Mouse (Mus musculus) liver, embryonic 12.5 days (tissue): Measurements from ENCODE around the gene Gm30083. TPM values are rescaled to one million over a fixed set of nuclear protein-coding genes. Genes with fewer than 3 reads are reported as not detected.

ENCODE experiments used
- ATAC-seq: fragments of 200-750 bp; cut with Nextera tagmentation; 2 replicates; pipeline ENCODE4 v1.8.0; 2017; ENCODE audit warnings: moderate number of reproducible peaks, mild to moderate bottlenecking, moderate library complexity
- H3K27ac ChIP-seq: fragments of 300-500 bp; sonication (generic); 2 replicates; pipeline ENCODE4 v1.5.1; 2016; ENCODE audit warnings: mild to moderate bottlenecking
- H3K27me3 ChIP-seq: fragments of 300-500 bp; sonication (generic); replicated peaks from 2 replicates; pipeline ENCODE4 v1.6.1; 2016; ENCODE audit warnings: mild to moderate bottlenecking, moderate library complexity
- H3K36me3 ChIP-seq: fragments of 300-500 bp; sonication (generic); 2 replicates; pipeline ENCODE4 v1.6.1; 2016; ENCODE audit warnings: mild to moderate bottlenecking, moderate library complexity
- H3K4me1 ChIP-seq: fragments of 300-500 bp; sonication (generic); 2 replicates; pipeline ENCODE4 v1.6.1; 2016
- H3K4me2 ChIP-seq: fragments of 300-500 bp; sonication (generic); 2 replicates; pipeline ENCODE4 v1.6.1; 2016; ENCODE audit warnings: mild to moderate bottlenecking, moderate library complexity
- H3K4me3 ChIP-seq: fragments of 300-500 bp; sonication (generic); 2 replicates; pipeline ENCODE4 v1.5.1; 2016; ENCODE audit warnings: mild to moderate bottlenecking, moderate library complexity
- H3K9ac ChIP-seq: fragments of 300-500 bp; sonication (generic); 2 replicates; pipeline ENCODE4 v1.6.1; 2016; ENCODE audit warnings: mild to moderate bottlenecking, moderate library complexity
- H3K9me3 ChIP-seq: fragments of 300-500 bp; sonication (generic); replicated peaks from 2 replicates; pipeline ENCODE4 v1.6.1; 2016; ENCODE audit warnings: mild to moderate bottlenecking, moderate library complexity
- WGBS: fragments of 180-500 bp; shearing (Covaris S2); methylation state at CpG from one replicate; pipeline ENCODE4 v1.1.7; 2016; ENCODE audit not compliant: insufficient replicate concordance; 5-methylcytosine and 5-hydroxymethylcytosine counted together
- polyA plus RNA-seq: library from polyadenylated mRNA; unstranded; fragments of >200 nt; fragmentation: Nextera tagmentation; extraction: Ambion mirVana; gene quantifications from 2 replicates; pipeline ENCODE4 v1.2.1, GENCODE M21; 2016

Gene Gm30083
- polyA plus RNA-seq, 1 experiment from 2014 or later = not detected

- Histone ChIP-seq H3K4me3 (no peak overlapping the region), H3K27ac (no peak overlapping the region), H3K4me1 (0 out of 2 replicates have a peak, but pooled peaks cover 3% of the 10 kb centered on the region), H3K9me3 (no peaks in the 10 kb centered on the region), H3K4me2 (no peak overlapping the region), H3K36me3 (no peaks in the 10 kb centered on the region), H3K9ac (no peak overlapping the region), H3K27me3 (no peaks in the 10 kb centered on the region)
- 54% methylated on average over 4 of the region's 4 CpGs for WGBS
- ATAC-seq = no peak
These were observed 56.8 kb downstream of the Gm30083 start for GRCm38 (mm10) chr14:33958186-33958585.

DNA sequence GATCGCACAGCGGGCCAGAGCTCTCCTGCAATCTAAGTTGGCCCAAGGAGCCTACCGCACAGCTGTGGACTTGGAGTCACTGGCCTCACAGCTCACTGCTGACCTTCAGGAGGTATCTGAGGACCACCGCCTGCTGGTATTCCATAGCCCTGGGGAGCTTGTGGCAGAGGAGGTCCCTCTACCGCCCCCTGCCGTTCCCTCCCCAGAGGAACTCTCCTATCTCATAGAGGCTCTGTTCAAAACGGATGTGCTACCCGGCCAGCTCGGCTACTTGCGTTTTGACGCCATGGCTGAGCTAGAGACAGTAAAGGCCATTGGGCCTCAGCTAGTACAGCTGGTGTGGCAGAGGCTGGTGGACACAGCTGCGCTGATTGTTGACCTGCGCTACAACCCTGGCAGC is 58.9 kb downstream of the Gm30083 start:
- no peaks in the 10 kb centered on the region for H3K27me3 ChIP-seq
- H3K36me3 ChIP-seq = no peaks in the 10 kb centered on the region
- no peak overlapping the region for H3K27ac ChIP-seq
- H3K9me3 ChIP-seq = no peaks in the 10 kb centered on the region
- 48% methylated on average over 13 of the region's 13 CpGs for WGBS
- no peak for ATAC-seq
- 0 out of 2 replicates have a peak, but pooled peaks cover 3% of the 10 kb centered on the region for H3K4me1 ChIP-seq
- no peak overlapping the region for H3K4me2 ChIP-seq
- no peak overlapping the region for H3K4me3 ChIP-seq
- H3K9ac ChIP-seq = no peak overlapping the region

- H3K36me3 ChIP-seq = no peaks in the 10 kb centered on the region
- 0 out of 2 replicates have a peak, but pooled peaks cover 1% of the 10 kb centered on the region for H3K4me1 ChIP-seq
- no peak for ATAC-seq
- H3K27me3 ChIP-seq = no peaks in the 10 kb centered on the region
- WGBS = 70% methylated on average over 5 of the region's 5 CpGs
- H3K27ac ChIP-seq = no peak within 1 kb of the TSS
- no peaks in the 10 kb centered on the region for H3K9me3 ChIP-seq
- no peak within 1 kb of the TSS for H3K4me3 ChIP-seq
- no peak within 1 kb of the TSS for H3K9ac ChIP-seq
- H3K4me2 ChIP-seq = no peak within 1 kb of the TSS
These were observed 61.2 kb downstream of the Gm30083 start, which contains the start of gene Rbp3 for GRCm38 (mm10) chr14:33953761-33954160. Rbp3 (plus strand) TSS chr14:33954003.

GRCm38 (mm10) chr14:33952233-33952981 is 62.6 kb downstream of the Gm30083 start:
- Histone ChIP-seq H3K9me3 (no peaks in the 10 kb centered on the region), H3K9ac (no peak overlapping the region), H3K4me3 (no peak overlapping the region), H3K27me3 (no peaks in the 10 kb centered on the region), H3K36me3 (no peaks in the 10 kb centered on the region), H3K4me2 (no peak overlapping the region), H3K4me1 (no peaks in the 10 kb centered on the region), H3K27ac (no peak overlapping the region)
- WGBS = 37% methylated on average over 6 of the region's 6 CpGs
- no peak for ATAC-seq

- Histone ChIP-seq H3K4me1 (no peaks in the 10 kb centered on the region), H3K36me3 (no peaks in the 10 kb centered on the region), H3K9ac (no peak overlapping the region), H3K4me2 (no peak overlapping the region), H3K9me3 (no peaks in the 10 kb centered on the region), H3K27me3 (no peaks in the 10 kb centered on the region), H3K27ac (no peak overlapping the region), H3K4me3 (no peak overlapping the region)
- no peak for ATAC-seq
- 43% methylated on average over 6 of the region's 6 CpGs for WGBS
These were observed 68.9 kb downstream of the Gm30083 start for GRCm38 (mm10) chr14:33946125-33946524.

- Histone ChIP-seq H3K27ac (no peak overlapping the region), H3K4me3 (0 out of 2 replicates have a peak overlapping the region, but pooled peaks have one; percentile 8), H3K9ac (no peak overlapping the region), H3K36me3 (no peaks in the 10 kb centered on the region), H3K4me1 (no peaks in the 10 kb centered on the region), H3K4me2 (peak overlapping the region; percentile 12; the same call in 1 of the 2 replicates), H3K27me3 (no peaks in the 10 kb centered on the region), H3K9me3 (no peaks in the 10 kb centered on the region)
- no peak for ATAC-seq
- WGBS = 51% methylated on average over 5 of the region's 5 CpGs
These were observed 72.8 kb downstream of the Gm30083 start for GRCm38 (mm10) chr14:33942222-33942621.

DNA sequence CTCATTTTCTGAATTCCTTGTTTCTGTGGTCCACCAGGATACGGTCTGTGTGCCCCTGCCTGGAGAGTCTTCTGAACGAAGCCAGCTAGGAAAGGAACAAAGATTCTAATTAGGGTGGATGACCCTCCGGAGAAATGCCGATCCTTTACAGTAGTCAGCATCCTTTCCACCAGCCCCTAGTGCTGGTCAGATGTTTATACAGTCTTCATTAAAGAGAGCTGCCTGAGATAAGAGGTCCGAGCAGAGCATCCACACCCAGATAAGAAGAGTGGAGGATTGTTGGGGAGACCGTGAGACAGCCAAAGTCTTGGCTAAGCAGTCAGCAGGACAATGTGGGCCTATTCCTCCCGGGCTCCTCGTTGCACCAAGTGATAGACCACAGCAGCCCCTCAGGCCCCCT is 74.2 kb downstream of the Gm30083 start, which contains the start of gene Gdf2:
Gene Gdf2, plus strand, starts transcription at position 301 of the 400 bp plus-strand sequence.
- H3K9ac ChIP-seq = no peak within 1 kb of the TSS
- 0 out of 2 replicates have a peak, but pooled peaks have one; percentile 30 for ATAC-seq

DNA sequence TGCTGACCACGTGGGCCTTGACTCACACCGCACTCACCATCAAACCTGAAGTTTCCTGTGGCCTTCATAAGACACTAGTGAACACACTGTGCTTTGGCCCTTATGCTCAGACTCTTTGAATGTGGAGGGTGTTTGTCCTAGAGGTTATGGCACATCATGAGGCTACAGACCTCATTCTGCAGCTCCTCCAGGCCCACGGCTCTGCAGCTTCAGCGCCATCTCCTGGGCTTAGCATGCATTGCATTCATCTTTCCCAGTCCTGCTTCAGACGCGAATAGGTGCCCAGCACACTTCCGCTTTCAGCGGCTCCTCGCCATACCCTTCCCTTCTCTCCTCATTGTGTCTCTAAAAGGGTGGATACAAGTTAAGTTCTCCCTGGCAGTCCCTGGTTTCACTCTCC is 75.9 kb downstream of the Gm30083 start:
- no peak for ATAC-seq
- Histone ChIP-seq H3K9me3 (no peaks in the 10 kb centered on the region), H3K27me3 (0 out of 2 replicates have a peak, but pooled peaks cover 3% of the 10 kb centered on the region), H3K4me3 (no peak overlapping the region), H3K36me3 (no peaks in the 10 kb centered on the region), H3K9ac (no peak overlapping the region), H3K27ac (no peak overlapping the region), H3K4me2 (0 out of 2 replicates have a peak overlapping the region, but pooled peaks have one; percentile 23), H3K4me1 (no peaks in the 10 kb centered on the region)
- 18% methylated on average over 9 of the region's 9 CpGs for whole genome bisulfite sequencing

More for the DNA sequence above, 74.2 kb downstream of the Gm30083 start, which contains the start of gene Gdf2:
- Histone ChIP-seq H3K9me3 (no peaks in the 10 kb centered on the region), H3K27ac (peak within 1 kb of the TSS; percentile 54), H3K27me3 (no peaks in the 10 kb centered on the region), H3K4me2 (no peak within 1 kb of the TSS), H3K4me3 (peak within 1 kb of the TSS; percentile 8), H3K4me1 (no peaks in the 10 kb centered on the region), H3K36me3 (no peaks in the 10 kb centered on the region)
- 49% methylated on average over 8 of the region's 8 CpGs for WGBS

Other genes starting within 250 kb of the Gm30083 start
- gene Gdf10, start 91.6 kb downstream of the Gm30083 start, polyA plus RNA-seq = 11.4 and 15.6 TPM in 2 replicates
- gene Gdf2, start 74.1 kb downstream of the Gm30083 start, polyA plus RNA-seq = 14.4 and 15.0 TPM in 2 replicates
- 0.10 and 0.12 TPM in 2 replicates for gene Rbp3, start 61.2 kb downstream of the Gm30083 start, polyA plus RNA-seq
- gene Zfp488, start 36.4 kb downstream of the Gm30083 start, polyA plus RNA-seq = 0.05 TPM in 1 of 2 replicates, not detected in the other
- not detected in 2 replicates for gene Gm5460, start 1.6 kb upstream of the Gm30083 start, polyA plus RNA-seq
- gene Antxrl, start 37.5 kb upstream of the Gm30083 start, polyA plus RNA-seq = not detected in 2 replicates
- 0.11 TPM in 1 of 2 replicates, not detected in the other for gene Anxa8, start 70.8 kb upstream of the Gm30083 start, polyA plus RNA-seq
- gene A630023A22Rik, start 87.6 kb upstream of the Gm30083 start, polyA plus RNA-seq = not detected in 2 replicates
- gene Npy4r, start 137.3 kb upstream of the Gm30083 start, polyA plus RNA-seq = not detected in 2 replicates
- gene Gprin2, start 186.5 kb upstream of the Gm30083 start, polyA plus RNA-seq = 0.13 TPM in 2 replicates
- 0.44 TPM in 2 replicates for gene Syt15, start 204.4 kb upstream of the Gm30083 start, polyA plus RNA-seq